Mouse (Mus musculus): Measurements from ENCODE around the gene Epn1. TPM values are rescaled to one million over a fixed set of nuclear protein-coding genes. Genes with fewer than 3 reads are reported as not detected.
A peak's percentile ranks its signal among the peaks of the same experiment; 100 is the strongest.

Epn1 gene
- total RNA-seq, 2 experiments from 2014 or later = 194 to 209 TPM

DNA sequence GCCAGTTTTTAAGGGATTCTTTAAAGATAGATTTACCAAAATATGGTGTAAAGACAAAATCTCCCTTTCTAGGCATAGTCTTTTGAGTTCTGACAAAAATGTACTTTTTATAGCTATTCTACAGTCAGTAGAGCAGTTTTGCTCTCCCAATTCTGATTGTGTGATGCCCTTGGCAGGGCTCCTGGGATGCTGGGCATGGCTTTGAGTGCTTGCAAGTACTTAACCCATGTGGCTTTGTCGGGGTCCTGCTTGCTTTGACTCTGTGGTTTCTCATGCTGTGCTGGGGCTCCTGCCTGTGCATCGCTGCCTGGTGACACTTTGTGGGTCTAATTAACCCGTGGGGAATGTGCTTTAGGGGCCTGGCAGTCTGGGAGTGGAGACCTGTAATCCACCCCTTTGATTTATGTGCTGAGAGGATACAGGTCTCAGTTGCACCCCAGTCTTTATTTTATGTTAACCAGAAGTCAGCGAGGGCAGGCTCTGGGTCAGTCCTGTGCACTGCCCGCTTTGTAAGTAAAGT, 6.9 kb downstream of the Epn1 start:
- DNase-seq = peak in 1 of 2 experiments; percentile 38
- intact Hi-C loops (cut with DNase I) = no loop called here

DNA sequence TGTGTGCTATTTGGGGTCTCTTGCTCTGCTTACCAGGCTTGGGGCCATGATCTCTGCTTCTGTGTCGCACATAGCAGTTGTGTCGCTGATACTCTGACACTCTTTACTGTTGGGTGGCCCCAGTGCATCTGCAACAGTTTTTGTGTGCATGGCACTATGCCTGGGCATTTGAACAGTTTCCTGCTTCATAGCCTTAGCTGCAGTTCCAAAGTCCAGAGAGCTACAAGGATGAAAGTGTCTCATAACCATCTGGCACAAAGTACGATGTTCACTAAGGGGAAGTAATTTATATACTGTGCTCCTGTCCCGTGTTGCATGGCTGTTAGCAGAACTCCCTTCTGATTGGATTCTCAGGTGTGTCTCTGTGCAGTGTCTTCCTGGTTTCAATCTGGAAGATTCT, 7.9 kb downstream of the Epn1 start:
- no peak for DNase-seq
- intact Hi-C loops (cut with DNase I) = no loop called here

DNA sequence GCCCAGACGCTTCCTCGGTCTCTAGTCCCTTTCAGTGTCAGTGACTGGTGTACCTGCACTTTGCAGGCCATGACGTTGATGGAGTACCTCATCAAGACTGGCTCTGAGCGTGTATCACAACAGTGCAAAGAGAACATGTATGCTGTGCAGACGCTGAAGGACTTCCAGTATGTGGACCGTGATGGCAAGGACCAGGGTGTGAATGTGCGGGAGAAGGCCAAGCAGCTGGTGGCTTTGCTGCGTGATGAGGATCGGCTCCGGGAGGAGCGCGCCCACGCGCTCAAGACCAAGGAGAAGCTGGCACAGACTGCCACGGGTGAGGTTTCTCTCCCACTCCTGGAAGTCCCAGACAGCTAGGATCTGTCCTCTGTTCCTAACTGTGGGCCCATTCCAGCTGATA, 9.8 kb downstream of the Epn1 start:
- intact Hi-C loops (cut with DNase I) = no loop called here

DNA sequence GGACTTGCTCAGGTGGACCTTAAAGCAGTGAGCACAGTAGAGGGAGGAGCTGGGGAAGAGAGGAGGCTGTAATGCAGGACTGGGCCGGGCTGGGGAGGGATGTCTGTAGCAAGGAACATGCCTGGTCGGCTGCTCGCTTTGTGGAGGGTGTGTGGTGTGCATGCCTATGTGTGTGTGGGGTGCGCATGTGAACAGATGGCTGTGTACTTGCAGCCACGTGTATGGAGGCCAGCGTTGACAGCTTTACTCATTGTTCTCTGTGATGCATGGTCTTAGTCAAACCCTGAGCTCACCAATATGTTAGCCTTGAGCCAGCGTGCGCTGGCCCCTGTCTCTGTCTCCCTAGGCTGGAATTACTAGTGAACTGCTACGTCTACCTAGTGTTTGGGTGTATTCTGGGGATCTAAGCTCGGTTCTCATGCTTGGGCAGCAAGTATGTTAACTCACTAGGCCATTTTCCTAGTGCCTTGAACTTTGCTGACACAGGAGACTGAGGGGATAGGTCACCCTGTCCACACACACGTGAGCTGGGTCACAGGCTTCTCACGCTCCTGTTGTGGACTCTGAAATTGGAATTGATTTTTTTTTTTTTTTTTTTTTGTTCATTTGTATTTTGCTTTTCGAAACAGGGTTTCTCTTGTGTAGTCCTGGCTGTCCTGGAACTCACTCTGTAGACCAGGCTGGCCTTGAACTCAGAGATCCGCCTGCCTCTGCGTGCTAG, 11.1 kb downstream of the Epn1 start:
- DNase-seq = no peak
- intact Hi-C loops (cut with DNase I) = no loop called here

More for the DNA sequence above, 9.8 kb downstream of the Epn1 start:
- no peak for DNase-seq

DNA sequence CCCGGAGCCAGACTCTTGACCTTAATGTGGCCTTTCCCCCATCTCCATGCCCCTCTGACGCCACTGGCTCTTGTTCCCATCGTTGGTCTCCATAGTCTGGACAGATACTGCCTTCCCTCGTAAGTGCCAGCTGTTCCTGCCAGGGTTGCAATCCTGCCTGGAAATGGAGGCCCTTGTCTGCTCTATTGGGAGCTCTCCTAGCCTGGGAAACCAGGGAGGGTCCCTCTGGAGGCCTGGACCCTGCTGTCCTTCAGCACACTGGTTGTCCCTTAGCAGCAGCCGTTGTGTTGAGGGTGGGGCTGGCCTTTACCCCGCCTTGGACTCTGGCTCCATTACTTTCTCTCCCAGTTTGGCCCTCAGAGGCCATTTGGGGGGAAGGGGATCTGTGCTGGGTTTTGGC, 12.3 kb downstream of the Epn1 start:
- intact Hi-C loops (cut with DNase I) = no loop called here
- DNase-seq = no peak

DNA sequence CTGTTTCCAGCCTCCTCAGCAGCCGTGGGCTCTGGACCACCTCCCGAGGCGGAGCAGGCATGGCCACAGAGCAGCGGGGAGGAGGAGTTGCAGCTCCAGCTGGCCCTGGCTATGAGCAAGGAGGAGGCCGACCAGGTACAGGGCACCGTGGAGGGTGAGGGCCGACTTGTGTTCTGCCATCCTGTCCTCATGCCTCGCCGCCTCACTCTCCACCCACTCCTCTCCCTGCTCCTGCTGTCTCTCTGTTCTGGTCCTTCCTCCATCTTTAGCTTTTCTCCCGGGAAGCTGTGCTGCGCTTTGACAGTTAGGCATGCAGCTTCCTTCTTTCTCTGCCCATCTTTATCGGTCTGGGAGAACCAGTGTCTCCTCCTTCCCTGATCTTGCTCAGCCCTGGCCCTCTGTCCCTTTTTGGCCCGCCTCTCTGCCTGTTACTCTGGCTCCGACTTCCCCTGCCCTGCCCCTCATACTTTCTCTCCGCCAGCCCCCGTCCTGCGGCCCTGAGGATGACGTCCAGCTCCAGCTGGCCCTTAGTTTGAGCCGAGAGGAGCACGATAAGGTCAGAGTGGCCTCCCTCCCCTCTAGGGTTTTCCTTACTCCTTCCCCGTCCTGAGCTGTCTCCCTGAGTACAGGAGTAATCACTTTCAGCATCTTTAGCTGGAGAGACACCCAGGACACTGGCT, 12.9 kb downstream of the Epn1 start:
- intact Hi-C loops (cut with DNase I) = no loop called here
- DNase-seq = peak; percentile 47 to 53

DNA sequence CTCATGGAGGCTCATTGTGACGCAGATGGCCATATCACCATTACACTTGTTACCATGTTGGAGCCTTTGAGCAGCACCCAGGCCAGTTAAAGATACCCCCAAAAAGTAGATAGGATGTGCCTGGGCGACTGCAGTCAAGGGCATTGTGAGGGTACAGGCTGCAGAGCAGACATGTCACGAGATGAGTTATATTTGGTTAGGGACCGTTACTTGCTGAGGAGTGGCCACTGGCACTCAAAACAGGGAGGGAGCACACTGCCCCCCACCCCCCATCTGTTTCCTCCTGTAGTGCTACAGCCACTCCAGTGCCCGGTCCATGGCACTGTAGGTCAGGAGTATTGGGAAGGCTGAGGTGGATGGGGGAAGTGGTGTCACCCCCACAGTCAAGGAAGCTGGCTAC, 18.7 kb downstream of the Epn1 start:
- intact Hi-C loops (cut with DNase I) = no loop called here
- DNase-seq = no peak

DNA sequence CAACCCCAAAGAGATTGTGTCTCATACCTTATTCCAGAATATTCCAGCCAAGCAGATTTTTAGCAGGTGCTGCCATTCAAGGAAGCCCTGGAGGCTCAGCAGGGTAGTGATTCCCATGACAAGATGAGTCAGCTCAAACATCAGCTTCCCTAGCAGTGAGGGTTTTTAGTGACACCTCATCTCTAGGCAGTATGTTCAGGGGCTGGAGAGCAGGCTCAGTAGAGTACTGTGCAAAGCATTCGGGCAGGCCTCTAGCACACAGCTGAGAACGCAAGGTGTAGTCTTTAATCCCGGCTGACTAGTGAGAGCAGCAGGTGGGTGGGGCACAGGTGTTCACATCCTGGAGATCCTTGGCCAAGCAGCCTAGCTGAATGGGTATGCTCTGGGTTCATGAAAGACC, 19.8 kb downstream of the Epn1 start:
- no peak for DNase-seq
- intact Hi-C loops (cut with DNase I) = no loop called here

DNA sequence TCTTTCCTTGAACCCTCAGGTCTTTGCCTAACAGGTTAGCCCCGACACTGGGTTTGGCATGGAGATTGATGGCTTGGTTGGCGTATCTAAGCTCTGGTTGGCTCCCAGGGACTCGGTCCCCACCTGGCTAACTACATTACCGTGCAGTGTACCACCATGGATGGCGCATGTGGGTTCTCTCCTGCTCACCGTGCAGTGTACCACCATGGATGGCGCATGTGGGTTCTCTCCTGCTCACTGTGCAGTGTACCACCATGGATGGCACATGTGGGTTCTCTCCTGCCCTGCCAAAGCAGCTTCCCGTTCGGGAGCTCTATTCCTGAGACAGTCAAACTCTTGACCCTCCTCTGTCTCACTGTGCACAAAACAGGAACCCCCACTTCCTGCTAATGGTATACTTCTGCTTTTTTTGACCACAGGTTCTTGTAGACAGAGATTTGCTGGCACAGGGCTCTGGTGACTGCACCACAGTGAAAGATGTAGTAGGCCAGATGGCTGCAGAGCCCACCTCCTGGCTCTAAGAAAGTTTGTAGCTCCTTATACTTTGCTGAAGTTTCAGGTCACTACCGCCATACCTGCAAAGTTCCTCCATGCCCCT, 21.1 kb downstream of the Epn1 start:
- intact Hi-C loops (cut with DNase I) = no loop called here
- no peak for DNase-seq

DNA sequence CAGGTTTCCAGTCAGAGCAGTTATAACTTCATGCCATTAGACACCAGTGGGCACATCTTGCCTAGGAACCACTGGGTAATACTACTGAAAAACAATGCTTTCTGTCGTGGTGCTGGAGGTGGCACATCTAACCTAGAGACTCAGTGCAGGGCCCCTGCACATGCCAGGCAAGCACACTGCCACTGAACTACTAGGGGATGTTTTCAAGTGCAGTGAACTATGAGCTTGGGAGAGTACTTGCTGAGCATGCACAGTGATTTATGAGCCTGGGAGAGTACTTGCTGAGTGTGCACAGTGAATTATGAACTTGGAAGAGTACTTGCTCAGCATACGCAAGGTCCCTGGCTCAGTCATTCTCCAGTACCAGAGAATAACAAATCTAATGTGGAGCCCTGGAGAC, 22.5 kb downstream of the Epn1 start:
- intact Hi-C loops (cut with DNase I) = no loop called here
- no peak for DNase-seq

DNA sequence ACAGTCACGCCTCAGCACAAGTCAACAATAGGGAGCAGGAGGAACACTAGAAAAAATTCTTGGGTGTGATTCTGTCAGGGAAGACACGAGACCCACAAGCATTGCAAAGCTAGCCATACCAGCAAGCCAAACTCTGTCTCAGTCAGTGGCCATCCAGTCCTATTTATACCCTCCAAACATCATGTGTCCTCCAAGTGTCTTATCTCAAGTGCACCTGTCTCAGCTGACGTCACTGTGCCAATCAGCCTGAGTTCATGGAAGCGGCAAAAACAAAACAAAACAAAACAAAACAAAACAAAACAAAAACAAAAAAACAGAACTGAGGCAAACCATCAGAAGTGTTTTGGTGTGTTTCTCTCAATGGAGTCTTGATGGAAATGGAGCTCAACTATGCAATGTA, 28.2 kb downstream of the Epn1 start:
- intact Hi-C loops (cut with DNase I) = no loop called here

DNA sequence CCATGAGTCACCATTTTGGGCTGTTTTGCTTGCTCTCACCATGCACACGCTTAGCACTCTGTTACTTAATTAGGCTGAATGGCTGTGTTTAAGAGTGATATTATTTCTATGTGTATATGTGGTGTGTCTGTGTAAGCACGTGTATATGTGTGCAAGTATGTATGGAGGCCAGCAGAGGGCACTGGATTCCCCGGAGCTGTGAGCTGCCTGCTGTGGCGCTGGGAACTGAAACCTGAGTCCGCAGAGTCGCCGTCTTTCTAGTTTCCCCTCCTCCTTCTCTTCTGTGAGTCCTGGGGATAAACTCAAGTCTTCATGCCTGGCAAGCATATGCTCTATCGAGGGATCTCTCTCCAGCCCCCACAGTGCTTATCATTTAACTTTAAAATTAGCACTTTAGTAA, 29.3 kb downstream of the Epn1 start:
- no peak for DNase-seq
- intact Hi-C loops (cut with DNase I) = no loop called here

More for the DNA sequence above, 28.2 kb downstream of the Epn1 start:
- DNase-seq = no peak

DNA sequence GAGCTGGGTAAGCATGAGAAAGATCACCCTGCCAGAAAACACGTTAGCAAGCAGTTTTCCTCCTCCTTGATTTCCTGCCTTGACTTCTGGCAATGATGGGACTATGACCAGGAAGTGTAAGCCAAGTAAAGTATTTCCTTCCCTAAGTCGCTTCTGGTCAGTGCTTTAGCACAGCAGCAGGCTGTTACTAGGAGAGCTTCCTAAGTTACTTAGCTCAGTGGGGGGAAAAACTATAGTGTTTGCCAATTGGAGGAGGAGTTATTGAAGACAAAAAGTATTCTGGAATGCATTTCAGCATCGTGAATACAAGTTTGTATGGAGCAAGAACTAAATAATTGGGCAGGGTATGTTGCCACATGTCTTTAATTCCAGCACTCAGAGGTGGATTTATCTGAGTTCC, 32.7 kb downstream of the Epn1 start:
- intact Hi-C loops (cut with DNase I) = no loop called here

DNA sequence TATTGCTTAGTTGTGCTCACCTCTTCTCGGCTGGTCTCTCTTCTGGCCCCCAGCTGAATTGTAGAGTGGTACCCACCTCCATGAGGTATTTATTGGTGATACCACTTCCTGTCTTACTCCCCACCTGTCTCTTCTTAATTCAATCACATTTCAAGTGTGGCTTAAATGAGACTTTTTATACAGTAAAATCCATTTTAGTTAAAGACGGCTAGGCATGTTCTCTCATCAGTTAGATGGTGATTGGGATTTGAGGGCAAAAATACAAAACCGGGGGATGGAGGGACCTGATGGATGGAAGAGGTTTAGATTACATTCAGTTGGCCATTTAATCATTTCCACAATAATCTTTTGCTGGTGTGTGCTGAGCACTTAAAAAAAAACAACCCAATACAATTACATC, 36.8 kb downstream of the Epn1 start, which contains the start of gene Rfpl4:
TSS of gene Rfpl4 (minus strand) at position 101 of the 400 bp plus-strand sequence.
- no peak for DNase-seq
- intact Hi-C loops (cut with DNase I) = no loop called here

More for the DNA sequence above, 32.7 kb downstream of the Epn1 start:
- no peak for DNase-seq

DNA sequence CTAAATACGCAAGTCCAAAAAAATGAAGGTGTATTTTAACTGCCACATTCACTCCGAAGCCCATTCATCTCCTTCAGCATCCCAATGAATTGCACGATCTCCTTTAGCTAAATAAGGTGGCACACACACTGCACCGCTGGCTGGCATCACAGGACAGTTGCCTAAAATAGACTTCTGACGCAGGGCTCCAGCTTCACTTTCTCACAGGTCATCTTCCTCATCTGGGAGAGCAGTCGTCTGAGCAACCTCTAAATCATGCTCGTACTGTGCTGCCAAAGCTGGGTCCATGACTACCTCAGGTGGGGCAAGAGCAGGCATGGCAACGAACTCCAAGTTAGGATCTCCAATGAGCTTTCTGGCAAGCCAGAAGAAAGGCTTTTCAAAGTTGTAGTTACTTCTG, 45.0 kb downstream of the Epn1 start:
- intact Hi-C loops (cut with DNase I) = loop anchor here (2.0 to 5.0 kb wide), 2 partner anchors 44 to 183 kb away; partner anchors contain the start of gene Epn1
- peak; percentile 53 to 60 for DNase-seq

DNA sequence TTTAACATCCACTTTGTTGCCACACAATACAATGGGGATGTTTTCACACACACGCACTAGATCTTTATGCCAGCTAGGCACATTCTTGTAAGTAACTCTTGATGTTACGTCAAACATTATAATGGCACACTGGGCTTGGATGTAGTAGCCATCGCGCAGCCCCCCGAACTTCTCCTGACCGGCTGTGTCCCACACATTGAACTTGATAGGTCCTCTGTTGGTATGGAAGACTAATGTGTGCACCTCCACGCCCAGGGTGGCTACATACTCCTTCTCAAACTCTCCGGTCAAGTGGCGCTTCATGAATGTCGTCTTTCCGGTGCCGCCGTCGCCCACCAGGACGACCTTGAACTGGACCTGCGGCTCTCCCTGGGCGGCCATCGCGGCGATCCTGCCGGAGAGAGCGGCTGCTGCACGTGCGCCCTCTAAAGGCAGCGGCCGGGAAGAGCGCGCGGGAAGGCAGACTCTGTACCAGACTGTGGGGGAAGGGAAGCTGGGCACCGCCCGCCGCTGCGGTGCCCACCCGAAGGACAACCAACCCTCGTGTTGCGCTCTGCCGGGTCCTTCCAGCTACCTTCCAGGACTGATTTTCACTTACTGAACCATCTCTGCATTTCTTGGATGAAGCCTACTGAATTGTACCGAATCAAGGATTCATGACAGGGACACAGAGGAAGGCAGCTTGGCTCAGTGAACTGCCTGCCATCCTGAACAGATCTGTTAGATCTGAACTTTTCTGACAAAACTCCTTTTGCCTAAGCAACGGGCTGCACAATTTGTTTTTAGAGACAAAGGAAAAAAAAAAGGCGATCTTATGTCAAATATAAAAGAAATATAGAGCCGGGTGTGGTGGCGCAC, 45.7 kb downstream of the Epn1 start, which contains the start of gene Rasl2-9:
TSS of gene Rasl2-9 (minus strand) at position 402 of the 858 bp plus-strand sequence.
- intact Hi-C loops (cut with DNase I) = loop anchor here (2.0 to 5.0 kb wide), 3 partner anchors 45 to 183 kb away; partner anchors contain the start of gene Epn1
- DNase-seq = peak; percentile 88 to 90

All from heart, postnatal 10 days (tissue).